21 mouse cellular contexts compared by ENCODE assay signal in the genomic region with DNA sequence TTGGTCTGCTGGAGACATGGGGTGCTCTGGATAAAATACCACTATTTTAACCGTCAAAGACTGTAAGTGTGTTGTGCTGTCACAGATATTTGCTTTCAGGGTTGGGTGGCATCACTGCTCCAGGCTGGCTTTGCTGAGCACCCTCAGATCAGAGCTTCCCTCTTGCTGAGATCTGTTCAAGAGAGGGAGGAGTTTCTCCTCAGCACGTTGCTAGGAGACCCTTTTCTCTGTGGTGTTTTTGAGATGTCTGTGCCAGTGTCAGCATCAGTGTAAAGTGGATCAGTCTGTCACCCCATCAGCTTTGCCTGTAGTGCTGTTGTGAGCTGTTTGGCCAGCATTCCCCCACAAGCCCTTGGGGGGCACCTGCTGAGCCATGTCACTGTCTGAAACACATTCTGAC.
A peak's percentile ranks its signal among the peaks of the same experiment; 100 is the strongest.
DNase-seq lines count a peak whose midpoint lies in the region; ATAC-seq lines count a peak whose summit lies in the region.
"Had no signal": no experiment of that assay in that cellular context is flagged by ENCODE, and none has a peak within 500 bp of the region (broad histone marks: within the 10 kb centered on the region; RNA-seq: fewer than 3 reads in every experiment).

No protein-coding gene starts in this region.

- H3K27me3 ChIP-seq in forebrain, embryonic 15.5 days, result no peaks in the 10 kb centered on the region
- no peaks in the 10 kb centered on the region for H3K27me3 ChIP-seq in forebrain, embryonic 12.5 days
- H3K27me3 ChIP-seq: CH12.LX; heart, embryonic 13.5 days; midbrain, embryonic 12.5 days had no signal

- 42% methylated on average over 2 of the region's 2 CpGs for WGBS in forebrain, embryonic 15.5 days
- 47% methylated on average over 2 of the region's 2 CpGs for WGBS in forebrain, embryonic 12.5 days

- peak overlapping the region; percentile 68 for H3K27ac ChIP-seq in forebrain, embryonic 15.5 days (replicated peaks)
- no peak overlapping the region for H3K27ac ChIP-seq in forebrain, embryonic 12.5 days
- H3K27ac ChIP-seq: gastrocnemius, adult 2 months; heart, embryonic 13.5 days; midbrain, embryonic 12.5 days had no signal

- H3K4me1 ChIP-seq in forebrain, embryonic 15.5 days, result peaks cover 6% of the 10 kb centered on the region
- no peaks in the 10 kb centered on the region for H3K4me1 ChIP-seq in forebrain, embryonic 12.5 days
- H3K4me1 ChIP-seq: midbrain, embryonic 12.5 days had no signal

- no peak overlapping the region for H3K9ac ChIP-seq in forebrain, embryonic 15.5 days (replicated peaks)
- H3K9ac ChIP-seq in forebrain, embryonic 12.5 days, result no peak overlapping the region
- H3K9ac ChIP-seq: heart, embryonic 13.5 days; midbrain, embryonic 12.5 days had no signal

- no peaks in the 10 kb centered on the region for H3K36me3 ChIP-seq in forebrain, embryonic 15.5 days
- no peaks in the 10 kb centered on the region for H3K36me3 ChIP-seq in forebrain, embryonic 12.5 days (replicated peaks)
- H3K36me3 ChIP-seq: midbrain, embryonic 12.5 days had no signal

- H3K9me3 ChIP-seq in forebrain, embryonic 15.5 days, result no peaks in the 10 kb centered on the region
- H3K9me3 ChIP-seq in forebrain, embryonic 12.5 days, result no peaks in the 10 kb centered on the region

- DNase-seq in layer of hippocampus, adult 9-11 months, result peak; percentile 9
- no peak for DNase-seq in layer of hippocampus, adult 11-12 months (ENCODE audit: low spot score)
- DNase-seq in brain, adult 2 months (ENCODE audit: low read depth, low spot score), result peak; percentile 58
- peak; percentile 7 to 8 for DNase-seq in frontal cortex, postnatal 36 days (ENCODE audit: low spot score in 2 of 2)
- no peak for DNase-seq in liver
- DNase-seq in adrenal gland, adult 8-10 months, result no peak
- DNase-seq: cerebellum, adult 18-20 months; gastrocnemius, adult 2 months; heart, postnatal 36 days; left cerebral cortex, postnatal 4 days; lung, adult 2 months; lung, postnatal 4 days; thymus, adult 2 months had no signal

- peak; percentile 86 for ATAC-seq in forebrain, embryonic 15.5 days (replicated peaks)
- no peak for ATAC-seq in forebrain, embryonic 12.5 days (ENCODE audit: low FRiP score)
- ATAC-seq: intestine, postnatal 0 days had no signal

- H3K4me3 ChIP-seq in forebrain, embryonic 15.5 days, result no peak overlapping the region
- H3K4me3 ChIP-seq in forebrain, embryonic 12.5 days (replicated peaks), result no peak overlapping the region
- H3K4me3 ChIP-seq: erythroblast, embryonic 14.5 days; gastrocnemius, adult 2 months; heart, embryonic 13.5 days; midbrain, embryonic 12.5 days had no signal

- H3K4me2 ChIP-seq in forebrain, embryonic 15.5 days (replicated peaks), result no peak overlapping the region
- H3K4me2 ChIP-seq in forebrain, embryonic 12.5 days, result no peak overlapping the region
- H3K4me2 ChIP-seq: heart, embryonic 13.5 days; liver, embryonic 11.5 days; midbrain, embryonic 12.5 days had no signal

Comparison
In these comparisons a context has a peak if more than half of its experiments do, and no peak if none do; other contexts are left out.
1. DNase-seq: peak in layer of hippocampus, adult 9-11 months (single experiment), brain, adult 2 months (single experiment) and frontal cortex, postnatal 36 days (2 of 2); none in layer of hippocampus, adult 11-12 months (single experiment), liver (single experiment) and adrenal gland, adult 8-10 months (single experiment).